Mouse (Mus musculus): ENCODE results near the gene Syn3. TPM values are rescaled to one million over a fixed set of nuclear protein-coding genes. Genes with fewer than 3 reads are reported as not detected.
"Not testable (repeated sequence)": the region's sequence is repeated elsewhere in the genome, so short reads cannot be mapped to it uniquely, and the experiment has no call there.

The Syn3 gene
- total RNA-seq, 1 experiment from 2014 or later: 2.3 TPM

DNA sequence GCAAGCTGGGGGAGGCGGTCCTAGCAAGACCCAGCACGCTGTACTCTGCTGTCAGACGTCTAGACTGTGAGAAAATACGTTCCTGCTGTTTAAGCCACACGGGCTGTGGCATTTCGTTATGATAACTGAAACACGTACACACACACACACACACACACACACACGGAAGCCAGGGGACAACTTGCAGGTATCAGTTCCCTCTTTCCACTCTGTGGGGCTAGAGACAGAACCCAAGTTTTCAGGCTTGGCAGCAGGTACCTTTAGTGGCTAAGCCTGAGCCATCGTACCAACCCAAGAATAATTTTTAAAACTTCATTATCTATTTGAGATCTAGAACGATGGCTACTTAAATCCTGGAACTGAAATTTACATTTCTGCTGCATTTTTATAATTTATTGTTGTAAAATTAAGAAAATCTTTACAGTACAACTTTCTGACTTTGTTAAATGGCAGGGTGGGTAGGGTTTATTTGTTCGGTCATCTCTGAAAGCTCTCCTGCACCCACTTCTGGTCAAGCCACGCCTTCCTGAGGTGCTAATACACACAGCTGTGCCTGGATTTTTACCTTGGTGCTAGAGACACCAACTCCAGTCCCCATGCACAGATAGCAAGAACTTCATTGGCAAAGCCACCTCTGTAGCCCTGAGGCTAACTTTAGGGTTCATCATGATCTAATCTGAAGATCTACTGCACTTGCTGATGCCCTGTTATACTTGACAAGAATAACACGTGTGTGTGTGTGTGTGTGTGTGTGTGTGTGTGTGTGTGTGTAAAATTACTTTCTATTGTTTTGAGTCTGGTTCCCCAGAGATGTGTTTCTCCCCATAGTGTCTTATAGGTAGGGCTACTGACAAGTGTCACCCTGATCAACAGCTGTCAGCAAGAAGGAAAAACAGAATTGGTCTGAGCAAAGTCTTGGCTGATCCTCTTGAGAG is 29.8 kb downstream of the Syn3 start:
- no peak for DNase-seq

DNA sequence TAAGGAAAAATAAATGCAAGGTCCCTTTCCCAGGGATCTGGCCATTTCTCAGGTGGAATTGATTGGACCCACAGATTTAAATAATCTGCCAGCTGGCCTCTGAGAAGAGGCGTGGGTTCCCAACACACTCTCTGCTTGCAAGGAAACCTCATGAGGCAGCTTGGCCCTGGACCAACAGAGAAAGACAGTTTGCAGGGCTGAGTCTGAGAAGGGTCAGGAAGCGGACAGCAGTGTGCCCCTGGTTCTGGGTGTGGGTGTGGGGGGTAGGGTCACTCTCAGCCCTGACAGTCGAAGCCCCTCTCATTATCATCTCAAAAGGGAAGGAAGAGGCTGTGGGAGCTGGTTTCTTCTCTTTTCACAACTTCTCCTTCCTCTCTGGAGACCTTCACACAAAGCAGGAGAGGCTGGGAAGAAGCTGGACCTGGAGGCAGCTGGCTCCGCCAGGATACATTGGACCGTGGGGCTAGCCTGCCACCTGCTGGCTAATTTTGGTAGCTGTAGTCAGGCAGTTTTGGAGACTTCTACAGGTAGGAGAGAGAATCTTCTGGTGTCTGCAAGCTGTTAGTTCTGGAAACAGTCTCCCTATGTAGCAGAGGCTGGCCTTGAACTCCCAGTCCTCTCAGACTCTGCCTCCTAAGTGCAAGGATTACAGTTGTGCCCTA is 35.0 kb downstream of the Syn3 start:
- DNase-seq: peak; percentile 89

DNA sequence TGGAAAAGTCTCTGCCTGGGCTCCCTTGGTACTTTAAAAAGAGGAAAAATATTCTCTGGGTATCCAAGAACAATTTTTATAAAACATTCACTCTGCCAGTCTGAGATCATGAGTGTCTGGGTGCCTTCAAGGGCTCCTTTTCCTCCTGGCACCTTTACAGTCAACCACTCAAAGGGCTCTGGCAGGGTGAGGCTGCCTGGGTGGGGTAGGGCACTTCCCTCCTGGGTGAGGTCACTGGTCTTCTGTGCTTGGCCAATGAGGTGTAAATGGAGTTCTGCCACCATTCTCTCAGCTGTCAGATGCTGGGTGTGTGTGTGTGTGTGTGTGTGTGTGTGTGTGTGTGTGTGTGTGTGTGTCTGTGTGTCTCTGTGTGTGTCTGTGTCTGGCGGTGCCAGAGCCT is 39.1 kb downstream of the Syn3 start:
- DNase-seq: no peak

DNA sequence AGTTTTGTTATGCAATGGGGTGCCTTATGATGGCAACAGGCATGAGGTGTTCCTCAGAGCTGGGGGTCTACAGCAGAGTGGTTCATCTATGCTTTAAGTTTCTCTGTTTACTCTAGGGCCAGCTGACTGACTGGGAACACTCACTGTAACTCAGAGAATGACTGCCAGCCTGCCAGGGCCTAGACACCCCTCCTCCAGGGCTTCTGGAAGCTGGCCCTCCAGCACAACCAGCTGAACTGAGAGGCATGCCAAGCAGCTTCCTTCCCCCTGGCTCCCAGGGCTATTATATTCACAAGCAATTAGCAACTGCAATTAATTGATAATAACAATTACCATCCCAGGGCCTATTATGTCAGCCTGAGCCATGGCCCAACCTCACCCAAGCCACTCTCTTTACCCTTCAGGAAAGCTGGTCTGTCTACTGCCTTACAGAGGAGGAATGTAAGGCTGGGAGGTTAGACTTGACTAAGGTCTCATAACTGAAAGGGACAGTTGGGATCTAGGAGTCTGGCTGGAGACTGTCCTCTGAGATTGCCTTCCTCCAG is 41.0 kb downstream of the Syn3 start:
- DNase-seq: no peak

DNA sequence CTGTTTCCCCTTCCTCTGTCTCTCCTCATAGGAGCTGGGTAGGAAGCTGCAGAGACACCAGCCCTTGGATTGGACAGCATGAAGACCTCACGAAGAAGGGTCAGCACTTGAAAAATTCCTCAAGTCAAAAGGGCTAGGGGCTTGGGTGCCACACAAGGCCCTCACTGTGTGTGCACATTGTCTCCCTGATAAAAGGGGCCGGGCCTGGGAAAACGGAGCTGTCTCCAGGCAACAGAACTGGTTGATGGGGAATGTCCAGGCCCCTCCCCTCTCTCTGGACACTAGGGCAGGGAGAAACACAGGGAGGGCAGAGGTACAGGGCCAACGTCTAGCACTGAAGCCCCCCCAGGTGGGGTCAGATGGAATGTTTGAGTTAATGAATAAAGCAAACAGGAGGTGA is 41.5 kb downstream of the Syn3 start:
- no peak for DNase-seq

DNA sequence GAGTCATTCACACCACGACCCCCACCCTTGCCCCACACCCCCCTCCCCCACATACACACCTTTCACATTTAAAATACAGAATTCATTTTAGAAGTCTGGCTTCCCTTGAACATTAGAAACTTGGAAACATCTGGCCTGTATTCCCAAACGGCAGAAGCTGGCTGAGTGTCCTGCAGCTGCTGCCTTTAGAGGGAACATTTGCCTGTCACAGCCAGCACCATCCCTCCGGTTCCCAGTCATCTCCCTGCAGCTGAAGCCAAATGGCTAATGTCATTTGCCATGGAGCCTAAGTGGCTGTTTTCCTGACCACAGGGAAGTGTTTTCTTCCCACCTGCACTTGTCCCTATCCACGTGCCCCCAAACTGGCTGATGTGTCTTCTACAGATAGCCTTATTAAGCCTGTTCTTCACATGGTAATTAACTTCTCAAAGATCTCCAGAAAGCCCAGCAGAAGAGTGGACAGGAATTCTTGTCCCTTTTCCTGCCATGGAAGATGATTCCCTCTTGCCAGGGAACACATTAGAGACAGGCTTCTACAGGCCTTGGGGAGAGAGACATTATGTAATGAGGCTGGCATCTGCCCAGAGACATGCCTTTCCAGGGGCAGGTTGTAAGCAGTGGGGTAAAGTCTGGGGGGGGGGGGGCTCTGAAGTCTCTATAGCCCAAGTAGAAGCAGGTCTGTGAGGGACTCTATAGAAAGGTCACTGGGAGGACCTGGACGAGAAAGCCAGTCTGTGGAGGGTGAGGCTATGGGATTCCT is 43.2 kb downstream of the Syn3 start:
- DNase-seq: peak; percentile 35

DNA sequence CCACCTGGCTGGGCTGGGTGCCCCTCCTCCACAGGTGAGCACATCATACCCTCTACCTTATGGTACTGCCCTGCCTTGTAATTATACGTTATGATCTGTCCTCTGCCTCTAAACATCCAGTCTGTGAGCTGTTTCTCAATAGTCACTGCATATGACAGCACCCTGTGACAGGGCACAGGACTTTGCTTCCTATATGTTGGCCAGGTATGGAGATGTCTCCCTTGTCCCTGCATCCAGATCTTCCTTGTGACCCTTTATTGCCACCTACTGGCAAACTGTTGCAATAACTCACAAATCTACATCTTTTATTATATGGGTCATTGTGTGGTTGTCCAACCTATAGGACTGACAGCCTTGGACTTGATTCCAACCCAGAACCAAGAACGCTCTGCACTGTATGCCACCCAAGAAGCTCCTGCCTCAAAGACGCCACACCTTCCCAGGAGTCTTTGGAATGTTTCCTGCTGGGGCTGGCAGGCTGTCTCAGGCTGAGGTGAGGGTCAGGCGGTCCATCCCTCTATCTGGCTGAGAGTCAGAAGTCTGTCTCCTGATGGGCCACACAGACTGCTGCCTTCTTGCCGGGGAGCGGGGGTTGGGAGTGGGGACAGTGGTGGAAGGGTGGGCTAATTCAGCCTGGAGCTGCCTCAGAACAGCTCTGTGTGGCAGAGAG is 46.2 kb downstream of the Syn3 start:
- peak; percentile 38 for DNase-seq

DNA sequence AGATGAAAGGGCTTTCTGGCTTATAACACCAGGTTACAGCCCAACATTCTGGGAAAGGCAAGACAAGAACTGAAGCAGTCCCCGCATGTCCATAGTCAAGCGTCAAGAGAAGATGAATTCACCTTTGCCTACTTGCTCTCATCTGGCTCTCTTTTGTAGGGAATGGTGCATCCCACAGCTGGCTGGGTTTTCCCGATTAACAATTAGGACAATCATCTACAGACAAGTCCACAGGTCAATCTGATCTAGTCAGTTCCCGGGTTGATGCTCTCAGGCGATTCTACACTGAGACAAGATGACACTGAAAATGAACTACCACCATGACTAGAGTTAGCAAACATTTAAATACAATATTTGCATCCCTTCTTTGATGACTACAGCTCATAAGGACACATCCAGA is 47.4 kb downstream of the Syn3 start:
- no peak for DNase-seq

DNA sequence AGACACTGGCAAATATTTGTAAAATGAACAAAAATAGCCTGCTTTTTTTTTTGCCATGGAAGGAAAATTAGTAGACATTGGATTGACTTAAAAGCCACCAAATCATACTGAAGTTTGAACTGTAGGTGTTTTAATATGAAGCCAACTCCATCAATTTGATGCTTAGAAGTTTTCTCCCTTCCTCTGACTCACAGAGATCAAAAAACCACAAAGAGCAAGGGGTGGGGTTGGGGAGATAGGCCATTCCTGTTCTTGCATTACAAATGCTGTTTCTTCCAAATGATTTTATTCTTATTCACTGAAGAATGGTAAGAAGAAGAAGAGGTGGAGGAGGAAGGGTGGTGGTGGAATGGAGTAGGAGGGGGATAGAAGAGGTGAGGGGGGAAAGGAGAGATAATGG is 52.0 kb downstream of the Syn3 start:
- no peak for DNase-seq

DNA sequence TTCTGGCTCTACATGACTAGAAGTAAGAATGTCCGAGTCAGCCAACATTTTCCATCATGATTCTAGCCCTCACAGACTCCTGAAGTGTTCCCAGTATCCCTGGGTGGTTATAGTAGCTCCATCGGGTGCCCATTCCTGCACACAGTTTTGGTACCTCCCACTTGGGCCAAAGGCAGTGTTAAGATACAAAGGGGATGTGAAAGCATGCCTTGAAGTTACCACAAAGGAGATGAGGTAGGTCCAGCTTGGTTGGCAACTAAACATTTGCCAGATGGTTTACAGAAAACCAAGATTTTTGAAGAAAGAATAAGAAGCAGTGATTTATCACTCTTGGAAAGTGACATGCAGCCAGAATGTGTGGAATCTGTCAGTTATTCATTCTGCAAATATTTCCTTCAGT is 53.5 kb downstream of the Syn3 start:
- DNase-seq: no peak

DNA sequence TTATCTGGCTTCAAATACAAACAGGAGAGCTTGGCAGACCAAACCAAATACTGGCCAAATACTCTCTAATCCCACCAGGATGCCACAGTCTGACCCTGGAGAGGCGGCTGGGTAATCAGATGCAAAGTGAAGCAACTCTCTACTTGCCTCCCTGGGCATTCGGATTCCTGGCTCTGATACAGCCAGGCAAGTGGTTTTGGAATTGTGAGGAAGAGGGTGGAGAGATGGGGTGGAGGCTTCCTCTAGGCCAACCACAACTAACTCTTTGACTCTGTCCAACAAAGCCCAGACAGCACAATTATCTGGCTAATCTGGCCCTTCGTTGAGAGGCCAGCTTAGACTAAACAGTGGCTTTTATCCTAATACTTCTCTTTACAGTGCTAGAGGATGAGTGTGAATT is 54.0 kb downstream of the Syn3 start:
- DNase-seq: no peak

DNA sequence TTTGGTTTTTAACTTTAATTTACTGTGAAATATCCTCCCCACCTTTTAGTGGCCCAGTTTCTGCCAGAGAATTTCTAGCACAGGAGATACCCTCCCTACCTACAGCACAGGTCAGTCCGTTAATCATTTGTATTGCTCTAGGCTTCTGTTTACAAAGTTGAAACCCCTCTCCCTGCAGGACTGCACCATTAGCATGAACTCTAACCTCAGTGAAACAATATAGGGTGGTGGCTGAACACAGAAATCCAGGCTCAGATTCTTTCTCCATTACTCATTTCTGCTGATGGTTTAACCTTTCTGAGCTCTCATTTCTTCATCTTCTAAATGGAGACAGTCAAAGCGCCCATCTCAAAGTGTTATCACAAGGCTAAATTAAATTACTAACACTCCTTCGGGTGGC is 56.9 kb downstream of the Syn3 start:
- DNase-seq: no peak

DNA sequence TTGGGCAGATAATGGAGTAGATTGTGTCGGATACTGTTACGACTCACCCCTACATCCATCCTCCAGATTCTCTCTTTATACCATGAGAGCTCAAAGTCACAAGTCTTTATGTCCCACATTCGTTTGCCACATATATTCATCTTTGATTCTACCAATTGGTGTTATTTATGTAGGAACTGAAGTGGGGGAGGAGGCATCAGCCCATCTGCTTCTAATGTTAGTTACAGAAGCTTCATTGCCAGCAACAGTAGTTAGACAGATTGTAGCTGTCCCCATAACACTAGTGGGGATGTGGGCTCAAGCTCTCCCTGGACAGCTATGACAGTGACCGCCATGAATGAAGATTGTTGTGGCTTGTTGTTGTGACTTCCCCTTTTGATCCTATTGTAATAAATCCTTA is 59.1 kb downstream of the Syn3 start:
- DNase-seq: no peak

DNA sequence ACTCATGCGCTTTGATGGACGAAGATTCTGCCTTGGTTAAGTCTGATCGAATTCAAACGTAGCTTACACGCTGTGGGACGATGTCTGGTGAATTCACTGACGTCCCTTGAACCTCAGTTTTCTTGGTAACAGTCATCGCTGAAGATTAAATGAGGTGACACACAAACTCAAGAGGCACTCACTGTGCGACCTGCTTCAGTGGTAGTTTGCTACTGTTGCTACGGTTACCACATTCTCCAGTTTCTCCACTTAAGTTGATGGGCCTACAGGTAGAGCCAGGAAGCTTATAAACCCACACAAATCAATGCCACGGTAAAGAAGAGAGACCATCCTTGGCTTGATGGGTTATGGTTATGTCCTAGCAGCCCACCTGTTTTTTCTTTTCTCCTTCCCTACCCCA is 61.4 kb downstream of the Syn3 start:
- no peak for DNase-seq

DNA sequence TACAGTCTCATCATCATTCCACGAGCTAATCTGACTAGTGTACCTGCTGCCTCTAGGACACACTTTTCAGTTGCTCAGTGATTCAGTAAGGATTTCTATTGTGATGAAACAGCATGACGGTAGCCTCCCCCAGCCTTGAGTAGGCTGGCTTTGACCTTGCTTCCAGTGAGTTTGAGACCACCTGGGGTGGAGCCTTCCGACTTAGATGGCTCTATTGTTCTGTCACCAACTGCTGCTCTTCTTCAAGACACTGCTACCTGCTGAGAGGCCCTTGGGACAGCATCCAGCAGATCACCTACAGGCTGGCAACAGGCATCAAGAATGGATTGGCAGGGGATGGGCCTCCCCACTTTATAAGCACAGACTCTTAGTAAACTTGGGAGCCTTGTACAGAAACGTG is 63.7 kb downstream of the Syn3 start:
- not testable (repeated sequence) for DNase-seq

DNA sequence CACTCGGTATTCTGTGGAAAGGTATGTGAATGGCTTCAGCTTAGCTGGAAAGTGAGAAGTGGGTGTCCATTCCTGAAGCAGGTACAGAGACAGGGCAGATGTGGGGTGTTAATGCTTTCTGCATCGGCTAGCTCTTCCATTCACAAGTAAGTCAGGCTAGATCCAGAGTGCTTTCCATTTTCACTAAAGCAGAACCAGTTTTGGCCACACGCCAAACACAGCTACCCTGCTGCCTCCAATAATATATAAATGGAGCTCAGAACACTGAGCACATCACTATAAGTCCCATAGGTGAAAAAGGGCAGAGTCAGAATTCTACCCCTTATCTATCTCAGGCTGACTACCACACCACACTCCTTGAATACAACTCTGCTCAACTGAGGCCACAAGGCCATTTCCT is 69.0 kb downstream of the Syn3 start:
- no peak for DNase-seq

DNA sequence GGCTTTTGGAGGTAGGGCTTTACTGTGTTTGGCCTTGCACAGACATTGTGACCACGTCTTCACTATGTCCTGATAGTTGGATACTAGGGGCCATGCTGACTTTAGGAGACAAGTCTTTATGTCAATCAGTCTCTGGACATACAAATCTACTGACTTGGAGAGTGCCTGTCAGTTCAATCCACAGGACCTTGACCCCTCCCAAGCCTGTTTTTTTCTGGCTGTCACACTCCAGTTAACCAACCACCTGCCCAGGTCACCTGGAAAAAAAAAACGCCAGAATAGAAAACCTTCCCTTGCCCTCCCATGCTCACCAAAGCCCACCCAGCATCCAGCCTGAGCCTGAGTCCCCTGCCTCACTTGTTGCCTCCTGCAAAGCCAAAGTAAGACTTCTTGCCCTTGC is 70.7 kb downstream of the Syn3 start:
- no peak for DNase-seq

DNA sequence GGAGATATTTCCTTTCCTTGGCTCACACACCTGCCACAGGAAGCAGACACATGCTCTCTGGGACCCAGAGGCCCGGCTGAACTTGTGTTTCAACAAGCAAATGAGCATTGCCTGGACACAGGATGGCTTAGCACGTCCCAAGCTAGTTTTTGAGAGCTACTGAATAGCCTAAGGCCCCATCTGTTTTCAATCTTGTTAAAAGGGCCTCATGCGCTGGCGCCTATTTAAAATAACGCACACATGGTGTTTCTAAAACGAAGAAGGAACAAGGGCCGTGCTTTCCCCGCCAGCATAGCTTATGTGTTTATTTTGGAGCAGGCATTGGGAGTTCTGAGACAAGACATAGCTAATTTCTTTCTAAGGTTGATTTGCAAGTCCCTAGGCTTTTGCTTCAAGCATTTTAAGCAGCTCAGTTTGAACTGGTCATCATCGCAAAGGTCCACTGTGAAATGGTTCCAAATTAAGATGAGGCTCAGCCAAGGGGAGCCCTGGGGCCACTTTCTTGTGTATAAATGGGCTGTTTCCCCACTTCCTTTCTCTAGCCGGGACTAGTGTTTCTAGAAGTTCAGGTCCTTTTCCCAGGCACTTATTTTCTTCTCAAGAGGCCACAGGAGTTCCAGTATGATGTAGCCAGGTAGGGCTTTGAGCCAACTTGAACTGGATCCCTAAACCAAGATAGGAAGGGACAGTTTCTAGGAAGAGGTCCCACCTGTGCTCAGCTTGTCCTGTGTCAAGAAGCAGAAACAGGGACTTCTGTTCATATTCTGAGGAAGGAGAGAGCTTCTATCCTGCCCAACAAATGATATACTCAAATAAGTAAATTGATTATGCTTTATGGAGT is 72.8 kb downstream of the Syn3 start:
- no peak for DNase-seq

DNA sequence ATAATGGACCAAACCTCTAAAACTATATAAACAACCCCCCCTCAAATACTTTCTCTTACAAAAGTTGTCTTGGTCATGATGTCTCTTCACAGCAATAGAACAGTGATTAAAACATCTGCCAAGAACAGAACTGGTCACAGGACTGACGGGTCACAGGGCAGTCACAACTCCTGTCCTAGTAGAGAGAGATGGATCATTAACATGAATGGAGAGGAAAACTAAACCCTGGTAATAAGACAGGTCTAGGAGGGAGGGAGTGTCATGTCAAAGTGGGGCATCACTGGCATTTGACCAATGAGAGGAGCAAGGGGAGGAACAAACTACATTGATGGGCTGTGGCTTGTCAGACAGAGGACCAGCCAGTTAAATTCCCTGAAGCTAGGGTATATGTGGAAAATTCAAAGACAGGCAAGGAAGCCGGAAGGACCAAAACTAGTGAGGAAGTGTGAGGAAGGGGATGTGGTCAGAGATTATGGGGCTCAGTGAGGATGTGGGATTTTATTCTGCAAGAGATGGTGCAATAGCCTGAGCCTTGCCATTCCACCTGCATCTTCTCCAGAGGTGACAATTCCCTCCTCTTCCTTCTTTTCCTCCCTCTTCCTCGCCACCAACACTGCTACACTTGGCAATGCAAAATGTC is 76.8 kb downstream of the Syn3 start:
- no peak for DNase-seq

DNA sequence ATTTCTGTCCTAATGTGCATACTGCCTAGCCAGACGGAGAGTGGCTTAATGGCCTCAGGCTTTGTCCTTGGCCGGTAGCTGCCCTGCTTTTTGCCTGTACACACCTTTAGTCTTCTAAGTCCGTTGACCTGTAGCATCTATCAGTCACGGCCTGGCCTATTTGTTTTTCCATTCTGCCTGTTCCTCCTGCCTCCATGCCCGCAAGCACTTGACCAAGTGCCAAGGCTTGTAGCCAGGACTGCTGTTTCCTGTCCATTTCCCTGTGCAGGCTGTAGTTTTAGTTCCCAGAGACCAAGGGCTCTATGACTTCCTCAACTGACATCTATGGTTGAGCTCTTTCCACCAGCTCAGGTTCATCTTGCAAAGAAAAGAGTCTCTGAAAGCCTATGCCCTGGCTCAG is 79.8 kb downstream of the Syn3 start:
- peak; percentile 61 for DNase-seq

DNA sequence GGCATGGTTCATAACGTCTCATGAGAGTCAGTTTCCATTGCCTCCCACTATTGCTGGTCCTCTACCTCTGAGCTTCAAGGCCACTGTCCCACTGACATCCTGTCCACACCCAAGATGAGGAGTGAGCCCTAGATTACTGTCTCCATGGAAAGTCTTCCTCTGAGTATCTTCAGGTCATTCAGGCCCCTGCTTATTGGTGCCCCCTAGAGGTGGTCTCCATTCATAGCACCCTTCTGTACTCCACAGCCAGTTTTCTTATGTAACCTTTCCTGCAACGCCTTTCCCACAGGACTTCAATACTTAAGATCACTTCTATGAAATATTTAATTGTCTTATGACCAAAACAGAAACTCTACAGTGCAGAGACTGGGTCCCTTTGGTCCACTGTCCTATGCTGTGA is 80.4 kb downstream of the Syn3 start:
- DNase-seq: no peak
